Mouse (Mus musculus): ENCODE measurements around the gene Plin5. TPM values are rescaled to one million over a fixed set of nuclear protein-coding genes. Genes with fewer than 3 reads are reported as not detected.
"Not testable (repeated sequence)": the region's sequence is repeated elsewhere in the genome, so short reads cannot be mapped to it uniquely, and the experiment has no call there.

Plin5 gene
- total RNA-seq, 2 experiments from 2014 or later: 0.58 to 0.60 TPM

GRCm38 (mm10) chr17:56109219-56110051 lies 8.0 kb downstream of the Plin5 start, which contains the start of gene Plin4:
Gene Plin4, minus strand, starts transcription at chr17:56109803.
- no peak for ATAC-seq (replicated peaks; ENCODE audit: low FRiP score, poor library complexity, severe bottlenecking)

- ATAC-seq (replicated peaks; ENCODE audit: low FRiP score, poor library complexity, severe bottlenecking): no peak
Measured at GRCm38 (mm10) chr17:56108334-56109044, 8.9 kb downstream of the Plin5 start.

GRCm38 (mm10) chr17:56107736-56108135 lies 9.7 kb downstream of the Plin5 start:
- no peak for ATAC-seq (replicated peaks; ENCODE audit: low FRiP score, poor library complexity, severe bottlenecking)

- ATAC-seq (replicated peaks; ENCODE audit: low FRiP score, poor library complexity, severe bottlenecking): no peak
Measured at GRCm38 (mm10) chr17:56106981-56107380, 10.4 kb downstream of the Plin5 start.

GRCm38 (mm10) chr17:56106436-56106835 lies 11.0 kb downstream of the Plin5 start:
- ATAC-seq (replicated peaks; ENCODE audit: low FRiP score, poor library complexity, severe bottlenecking): not testable (repeated sequence)

- ATAC-seq (replicated peaks; ENCODE audit: low FRiP score, poor library complexity, severe bottlenecking): not testable (repeated sequence)
Measured at GRCm38 (mm10) chr17:56104821-56105220, 12.6 kb downstream of the Plin5 start.

GRCm38 (mm10) chr17:56103465-56104285 lies 13.7 kb downstream of the Plin5 start:
- ATAC-seq (replicated peaks; ENCODE audit: low FRiP score, poor library complexity, severe bottlenecking): no peak

- no peak for ATAC-seq (replicated peaks; ENCODE audit: low FRiP score, poor library complexity, severe bottlenecking)
Measured at GRCm38 (mm10) chr17:56102927-56103326, 14.5 kb downstream of the Plin5 start.

GRCm38 (mm10) chr17:56102158-56102557 lies 15.2 kb downstream of the Plin5 start:
- no peak for ATAC-seq (replicated peaks; ENCODE audit: low FRiP score, poor library complexity, severe bottlenecking)

GRCm38 (mm10) chr17:56100811-56101210 lies 16.6 kb downstream of the Plin5 start:
- ATAC-seq (replicated peaks; ENCODE audit: low FRiP score, poor library complexity, severe bottlenecking): no peak

- no peak for ATAC-seq (replicated peaks; ENCODE audit: low FRiP score, poor library complexity, severe bottlenecking)
Measured at GRCm38 (mm10) chr17:56098711-56099572, 18.5 kb downstream of the Plin5 start.

- ATAC-seq (replicated peaks; ENCODE audit: low FRiP score, poor library complexity, severe bottlenecking): no peak
Measured at GRCm38 (mm10) chr17:56098180-56098579, 19.2 kb downstream of the Plin5 start.

GRCm38 (mm10) chr17:56096883-56097282 lies 20.5 kb downstream of the Plin5 start:
- ATAC-seq (replicated peaks; ENCODE audit: low FRiP score, poor library complexity, severe bottlenecking): no peak

- no peak for ATAC-seq (replicated peaks; ENCODE audit: low FRiP score, poor library complexity, severe bottlenecking)
Measured at GRCm38 (mm10) chr17:56092794-56093193, 24.6 kb downstream of the Plin5 start.

- no peak for ATAC-seq (replicated peaks; ENCODE audit: low FRiP score, poor library complexity, severe bottlenecking)
Measured at GRCm38 (mm10) chr17:56092312-56092711, 25.1 kb downstream of the Plin5 start.

- ATAC-seq (replicated peaks; ENCODE audit: low FRiP score, poor library complexity, severe bottlenecking): no peak
Measured at GRCm38 (mm10) chr17:56080781-56081585, 36.4 kb downstream of the Plin5 start.

- ATAC-seq (replicated peaks; ENCODE audit: low FRiP score, poor library complexity, severe bottlenecking): no peak
Measured at GRCm38 (mm10) chr17:56079921-56080320, 37.5 kb downstream of the Plin5 start.
